Mouse (Mus musculus): ENCODE results near the gene Rad51c. TPM values are rescaled to one million over a fixed set of nuclear protein-coding genes. Genes with fewer than 3 reads are reported as not detected.
"Not testable (repeated sequence)": the region's sequence is repeated elsewhere in the genome, so short reads cannot be mapped to it uniquely, and the experiment has no call there.

Gene Rad51c
- polyA plus RNA-seq, 1 experiment from 2014 or later, result 8.4 TPM

- H3K4me3 ChIP-seq (ENCODE audit: low read length); H3K27me3 ChIP-seq (ENCODE audit: control insufficient read depth, insufficient read depth, low read depth, low read length); H3K9ac ChIP-seq (ENCODE audit: low read length); H3K27ac ChIP-seq (ENCODE audit: low read length); ATAC-seq (ENCODE audit: low read depth); H3K4me1 ChIP-seq (replicated peaks; ENCODE audit: control insufficient read depth, insufficient read depth, low read length); H3K36me3 ChIP-seq (ENCODE audit: control insufficient read depth, insufficient read depth, low read length); H3K9me3 ChIP-seq (ENCODE audit: control insufficient read depth, low read length); H3K4me2 ChIP-seq (ENCODE audit: low read depth, low read length): not testable (repeated sequence)
- WGBS, result 91% methylated on average over 2 of the region's 2 CpGs
Measured at GRCm38 (mm10) chr11:87435107-87435506, 30.4 kb upstream of the Rad51c start.

DNA sequence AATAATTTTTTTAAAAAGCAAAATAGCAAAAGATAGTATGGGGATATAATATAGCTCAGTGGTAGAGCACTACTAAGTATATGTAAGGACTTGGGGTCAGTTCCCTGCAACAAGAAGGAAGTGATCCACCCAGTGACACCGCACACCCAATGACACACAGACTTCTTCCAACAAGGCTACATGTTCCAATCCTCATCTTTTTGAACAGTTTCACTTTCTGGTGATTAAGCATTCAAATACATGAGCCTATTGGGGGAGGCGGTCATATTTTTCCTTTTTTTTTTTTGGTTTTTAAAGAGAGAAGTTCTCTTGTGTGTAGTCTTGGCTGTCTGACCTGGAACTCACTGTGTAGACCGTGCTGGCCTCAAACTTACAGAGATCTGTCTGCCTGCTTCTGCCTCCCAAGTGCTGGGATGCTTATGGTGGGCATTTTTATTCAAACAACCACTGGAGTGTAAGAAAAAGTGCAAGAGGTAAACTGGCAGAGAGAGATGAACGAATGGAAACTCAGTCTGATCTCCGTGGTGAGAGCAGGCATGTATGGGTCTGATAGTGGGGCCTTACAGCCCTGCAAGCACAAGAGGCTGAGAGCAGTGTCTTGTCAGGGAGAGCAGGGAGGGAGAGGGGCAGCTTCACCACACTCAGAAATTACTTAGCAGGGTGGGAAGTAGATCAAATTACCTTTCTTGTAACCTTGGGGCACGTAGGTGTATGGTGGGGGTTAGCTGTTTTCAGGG lies 28.3 kb upstream of the Rad51c start:
- no peak overlapping the region for H3K27ac ChIP-seq (ENCODE audit: low read length)
- no peaks in the 10 kb centered on the region for H3K4me1 ChIP-seq (replicated peaks; ENCODE audit: control insufficient read depth, insufficient read depth, low read length)
- no peak overlapping the region for H3K9ac ChIP-seq (ENCODE audit: low read length)
- ATAC-seq (ENCODE audit: low read depth), result no peak
- 39% methylated on average over 6 of the region's 6 CpGs for WGBS
- no peaks in the 10 kb centered on the region for H3K36me3 ChIP-seq (ENCODE audit: control insufficient read depth, insufficient read depth, low read length)
- H3K9me3 ChIP-seq (ENCODE audit: control insufficient read depth, low read length), result no peaks in the 10 kb centered on the region
- no peak overlapping the region for H3K4me3 ChIP-seq (ENCODE audit: low read length)
- H3K4me2 ChIP-seq (ENCODE audit: low read depth, low read length), result no peak overlapping the region
- H3K27me3 ChIP-seq (ENCODE audit: control insufficient read depth, insufficient read depth, low read depth, low read length), result no peaks in the 10 kb centered on the region

GRCm38 (mm10) chr11:87432447-87432846 lies 27.7 kb upstream of the Rad51c start:
- no peaks in the 10 kb centered on the region for H3K9me3 ChIP-seq (ENCODE audit: control insufficient read depth, low read length)
- no peak overlapping the region for H3K4me3 ChIP-seq (ENCODE audit: low read length)
- H3K36me3 ChIP-seq (ENCODE audit: control insufficient read depth, insufficient read depth, low read length), result no peaks in the 10 kb centered on the region
- H3K4me2 ChIP-seq (ENCODE audit: low read depth, low read length), result no peak overlapping the region
- H3K27ac ChIP-seq (ENCODE audit: low read length), result no peak overlapping the region
- H3K27me3 ChIP-seq (ENCODE audit: control insufficient read depth, insufficient read depth, low read depth, low read length), result no peaks in the 10 kb centered on the region
- ATAC-seq (ENCODE audit: low read depth), result no peak
- WGBS, result 63% methylated on average over 1 of the region's 1 CpGs
- no peak overlapping the region for H3K9ac ChIP-seq (ENCODE audit: low read length)
- H3K4me1 ChIP-seq (replicated peaks; ENCODE audit: control insufficient read depth, insufficient read depth, low read length), result no peaks in the 10 kb centered on the region

DNA sequence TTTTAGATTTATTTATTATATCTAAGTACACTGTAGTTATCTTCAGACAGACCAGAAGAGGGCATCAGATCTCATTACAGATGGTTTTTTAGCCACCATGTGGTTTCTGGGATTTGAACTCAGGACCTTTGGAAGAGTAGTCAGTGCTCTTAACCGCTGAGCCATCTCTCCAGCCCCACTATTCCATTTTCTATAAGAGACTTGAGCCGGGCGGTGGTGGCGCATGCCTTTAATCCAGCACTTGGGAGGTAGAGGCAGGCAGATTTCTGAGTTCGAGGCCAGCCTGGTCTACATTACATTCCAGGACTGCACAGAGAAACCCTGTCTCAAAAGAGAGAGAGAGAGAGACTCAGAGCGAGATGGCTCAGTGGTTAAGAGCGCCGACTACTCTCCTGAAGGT lies 27.1 kb upstream of the Rad51c start:
- H3K4me3 ChIP-seq (ENCODE audit: low read length); H3K4me2 ChIP-seq (ENCODE audit: low read depth, low read length); H3K9me3 ChIP-seq (ENCODE audit: control insufficient read depth, low read length); H3K27ac ChIP-seq (ENCODE audit: low read length); ATAC-seq (ENCODE audit: low read depth); H3K9ac ChIP-seq (ENCODE audit: low read length); H3K4me1 ChIP-seq (replicated peaks; ENCODE audit: control insufficient read depth, insufficient read depth, low read length); H3K36me3 ChIP-seq (ENCODE audit: control insufficient read depth, insufficient read depth, low read length); H3K27me3 ChIP-seq (ENCODE audit: control insufficient read depth, insufficient read depth, low read depth, low read length): not testable (repeated sequence)
- WGBS, result 87% methylated on average over 8 of the region's 8 CpGs

- no peak overlapping the region for H3K9ac ChIP-seq (ENCODE audit: low read length)
- no peak overlapping the region for H3K4me2 ChIP-seq (ENCODE audit: low read depth, low read length)
- no peaks in the 10 kb centered on the region for H3K27me3 ChIP-seq (ENCODE audit: control insufficient read depth, insufficient read depth, low read depth, low read length)
- 57% methylated on average over 2 of the region's 2 CpGs for WGBS
- no peak overlapping the region for H3K27ac ChIP-seq (ENCODE audit: low read length)
- H3K4me1 ChIP-seq (replicated peaks; ENCODE audit: control insufficient read depth, insufficient read depth, low read length), result 0 out of 2 replicates have a peak, but pooled peaks cover 2% of the 10 kb centered on the region
- H3K36me3 ChIP-seq (ENCODE audit: control insufficient read depth, insufficient read depth, low read length), result no peaks in the 10 kb centered on the region
- no peak for ATAC-seq (ENCODE audit: low read depth)
- H3K9me3 ChIP-seq (ENCODE audit: control insufficient read depth, low read length), result no peaks in the 10 kb centered on the region
- H3K4me3 ChIP-seq (ENCODE audit: low read length), result no peak overlapping the region
Measured at GRCm38 (mm10) chr11:87430374-87430773, 25.6 kb upstream of the Rad51c start.

GRCm38 (mm10) chr11:87429363-87429762 lies 24.6 kb upstream of the Rad51c start:
- no peak overlapping the region for H3K27ac ChIP-seq (ENCODE audit: low read length)
- 0 out of 2 replicates have a peak, but pooled peaks cover 2% of the 10 kb centered on the region for H3K4me1 ChIP-seq (replicated peaks; ENCODE audit: control insufficient read depth, insufficient read depth, low read length)
- no peak for ATAC-seq (ENCODE audit: low read depth)
- no peaks in the 10 kb centered on the region for H3K27me3 ChIP-seq (ENCODE audit: control insufficient read depth, insufficient read depth, low read depth, low read length)
- no peak overlapping the region for H3K4me3 ChIP-seq (ENCODE audit: low read length)
- no peaks in the 10 kb centered on the region for H3K9me3 ChIP-seq (ENCODE audit: control insufficient read depth, low read length)
- WGBS, result 77% methylated on average over 4 of the region's 4 CpGs
- no peak overlapping the region for H3K4me2 ChIP-seq (ENCODE audit: low read depth, low read length)
- no peaks in the 10 kb centered on the region for H3K36me3 ChIP-seq (ENCODE audit: control insufficient read depth, insufficient read depth, low read length)
- H3K9ac ChIP-seq (ENCODE audit: low read length), result no peak overlapping the region

- WGBS, result 64% methylated on average over 2 of the region's 2 CpGs
- H3K27me3 ChIP-seq (ENCODE audit: control insufficient read depth, insufficient read depth, low read depth, low read length), result no peaks in the 10 kb centered on the region
- no peak overlapping the region for H3K4me3 ChIP-seq (ENCODE audit: low read length)
- no peak overlapping the region for H3K27ac ChIP-seq (ENCODE audit: low read length)
- no peak for ATAC-seq (ENCODE audit: low read depth)
- H3K4me2 ChIP-seq (ENCODE audit: low read depth, low read length), result no peak overlapping the region
- no peak overlapping the region for H3K9ac ChIP-seq (ENCODE audit: low read length)
- 0 out of 2 replicates have a peak, but pooled peaks cover 2% of the 10 kb centered on the region for H3K4me1 ChIP-seq (replicated peaks; ENCODE audit: control insufficient read depth, insufficient read depth, low read length)
- H3K9me3 ChIP-seq (ENCODE audit: control insufficient read depth, low read length), result no peaks in the 10 kb centered on the region
- no peaks in the 10 kb centered on the region for H3K36me3 ChIP-seq (ENCODE audit: control insufficient read depth, insufficient read depth, low read length)
Measured at GRCm38 (mm10) chr11:87428051-87428673, 23.4 kb upstream of the Rad51c start.

DNA sequence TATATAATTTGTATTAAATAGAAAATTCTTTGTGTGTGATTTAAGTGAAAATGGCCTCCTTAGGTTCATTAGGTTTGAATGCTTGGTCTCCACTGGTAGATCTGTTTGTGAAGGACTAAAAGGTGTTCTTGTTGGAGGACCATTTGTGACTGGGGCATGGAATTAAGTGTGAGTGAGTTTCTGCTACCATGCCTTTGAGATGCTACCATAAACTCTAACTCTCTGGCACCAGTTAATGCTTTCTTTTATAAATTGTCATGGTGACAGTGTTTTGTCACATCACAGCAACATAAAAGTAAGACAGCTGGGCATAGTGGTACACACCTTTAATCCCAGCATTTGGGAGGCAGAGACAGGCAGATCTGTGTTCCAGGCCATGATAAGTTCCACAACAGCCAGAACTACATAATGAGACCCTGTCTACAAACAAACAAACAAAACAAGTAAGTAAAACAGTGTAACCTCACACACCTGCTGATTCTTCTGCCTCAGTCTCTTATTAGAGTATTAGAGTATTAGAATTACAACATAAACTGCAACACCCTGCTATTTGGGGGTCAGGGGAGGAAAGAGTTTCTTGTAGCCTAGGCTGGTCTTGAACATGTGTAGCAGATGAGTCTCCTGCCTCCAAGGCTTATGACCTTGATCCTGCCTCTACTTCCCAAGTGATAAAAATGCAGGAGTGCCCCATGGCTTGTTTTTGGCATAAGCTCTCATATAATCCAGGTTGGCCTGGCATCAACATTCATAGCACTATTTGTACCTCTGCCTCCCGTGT lies 22.7 kb upstream of the Rad51c start:
- 38% methylated on average over 1 of the region's 1 CpGs for WGBS
- H3K4me2 ChIP-seq (ENCODE audit: low read depth, low read length), result no peak overlapping the region

More for the DNA sequence above, 22.7 kb upstream of the Rad51c start:
- Histone ChIP-seq H3K27ac (ENCODE audit: low read length) (peak overlapping the region; percentile 63), H3K4me3 (ENCODE audit: low read length) (no peak overlapping the region), H3K4me1 (replicated peaks; ENCODE audit: control insufficient read depth, insufficient read depth, low read length) (0 out of 2 replicates have a peak, but pooled peaks cover 2% of the 10 kb centered on the region), H3K27me3 (ENCODE audit: control insufficient read depth, insufficient read depth, low read depth, low read length) (no peaks in the 10 kb centered on the region), H3K9me3 (ENCODE audit: control insufficient read depth, low read length) (no peaks in the 10 kb centered on the region), H3K9ac (ENCODE audit: low read length) (no peak overlapping the region), H3K36me3 (ENCODE audit: control insufficient read depth, insufficient read depth, low read length) (no peaks in the 10 kb centered on the region)
- no peak for ATAC-seq (ENCODE audit: low read depth)
